Mouse (Mus musculus) lung, embryonic 15.5 days (tissue): ENCODE measurements at regions not wholly inside any gene's neighbourhood (a gene's known extent, or its start where the extent isn't known, plus 50 kb on each side); places are given as distances from the start of the nearest gene placed in this dataset.

Experiments used
- ATAC-seq: fragments of 200-750 bp; cut with Nextera tagmentation; 2 replicates; pipeline ENCODE4 v1.8.0; 2017; ENCODE audit warnings: moderate number of reproducible peaks, borderline replicate concordance; ENCODE audit not compliant: low FRiP score, low TSS enrichment; ENCODE audit errors: extremely low read depth
- H3K27ac ChIP-seq: fragments of 300-500 bp; sonication (generic); 2 replicates; pipeline ENCODE4 v1.5.1; 2015; ENCODE audit warnings: moderate library complexity, mild to moderate bottlenecking, inconsistent platforms
- H3K27me3 ChIP-seq: fragments of 300-500 bp; sonication (generic); 2 replicates; pipeline ENCODE4 v1.6.1; 2015; ENCODE audit warnings: inconsistent platforms
- H3K36me3 ChIP-seq: fragments of 300-500 bp; sonication (generic); 2 replicates; pipeline ENCODE4 v1.6.1; 2015; ENCODE audit warnings: inconsistent platforms
- H3K4me1 ChIP-seq: fragments of 300-500 bp; sonication (generic); 2 replicates; pipeline ENCODE4 v1.6.1; 2015; ENCODE audit warnings: inconsistent platforms
- H3K4me2 ChIP-seq: fragments of 300-500 bp; sonication (generic); 2 replicates; pipeline ENCODE4 v1.6.1; 2015; ENCODE audit warnings: inconsistent platforms, mild to moderate bottlenecking, moderate library complexity
- H3K4me3 ChIP-seq: fragments of 300-500 bp; sonication (generic); 2 replicates; pipeline ENCODE4 v1.5.1; 2015; ENCODE audit warnings: mild to moderate bottlenecking, inconsistent platforms
- H3K9ac ChIP-seq: fragments of 300-500 bp; sonication (generic); 2 replicates; pipeline ENCODE4 v1.6.1; 2015; ENCODE audit warnings: inconsistent platforms
- H3K9me3 ChIP-seq: fragments of 300-500 bp; sonication (generic); 2 replicates; pipeline ENCODE4 v1.6.1; 2016; ENCODE audit warnings: inconsistent platforms
- WGBS: fragments of 180-500 bp; shearing (Covaris S2); methylation state at CpG from one replicate; pipeline ENCODE4 v1.1.7; 2015; 5-methylcytosine and 5-hydroxymethylcytosine counted together

- Histone ChIP-seq H3K4me1 (peaks cover 12% of the 10 kb centered on the region), H3K27me3 (no peaks in the 10 kb centered on the region), H3K9ac (no peak overlapping the region), H3K27ac (no peak overlapping the region), H3K9me3 (no peaks in the 10 kb centered on the region), H3K36me3 (no peaks in the 10 kb centered on the region), H3K4me3 (no peak overlapping the region), H3K4me2 (no peak overlapping the region)
- WGBS = 29% methylated on average over 4 of the region's 4 CpGs
- ATAC-seq = peak; percentile 37; the same call in 1 of the 2 replicates
These were observed 91.3 kb upstream of the Serbp1 start for GRCm38 (mm10) chr6:67146708-67147107.

- Histone ChIP-seq H3K9ac (no peak overlapping the region), H3K4me2 (no peak overlapping the region), H3K9me3 (no peaks in the 10 kb centered on the region), H3K4me1 (peaks cover 12% of the 10 kb centered on the region), H3K27me3 (no peaks in the 10 kb centered on the region), H3K36me3 (no peaks in the 10 kb centered on the region), H3K4me3 (no peak overlapping the region), H3K27ac (no peak overlapping the region)
- no peak for ATAC-seq
- WGBS = 31% methylated on average over 5 of the region's 5 CpGs
These were observed 92.0 kb upstream of the Serbp1 start for GRCm38 (mm10) chr6:67145969-67146368.

- H3K4me3 ChIP-seq = no peak overlapping the region
- H3K27ac ChIP-seq = no peak overlapping the region
- peak; percentile 73 for ATAC-seq
- H3K9me3 ChIP-seq = no peaks in the 10 kb centered on the region
- no peaks in the 10 kb centered on the region for H3K36me3 ChIP-seq
- peaks cover 16% of the 10 kb centered on the region for H3K4me1 ChIP-seq
- H3K4me2 ChIP-seq = no peak overlapping the region
- no peak overlapping the region for H3K9ac ChIP-seq
- WGBS = 29% methylated on average over 13 of the region's 13 CpGs
- no peaks in the 10 kb centered on the region for H3K27me3 ChIP-seq
These were observed 92.8 kb upstream of the Serbp1 start for GRCm38 (mm10) chr6:67144946-67145716.

GRCm38 (mm10) chr6:67142179-67142578, 95.8 kb upstream of the Serbp1 start:
- 38% methylated on average over 4 of the region's 4 CpGs for WGBS
- no peak overlapping the region for H3K4me2 ChIP-seq
- no peak overlapping the region for H3K27ac ChIP-seq
- H3K9ac ChIP-seq = no peak overlapping the region
- no peaks in the 10 kb centered on the region for H3K27me3 ChIP-seq
- H3K4me3 ChIP-seq = no peak overlapping the region
- ATAC-seq = no peak
- peaks cover 16% of the 10 kb centered on the region for H3K4me1 ChIP-seq
- no peaks in the 10 kb centered on the region for H3K36me3 ChIP-seq
- no peaks in the 10 kb centered on the region for H3K9me3 ChIP-seq

- WGBS = 46% methylated on average over 6 of the region's 6 CpGs
- H3K27me3 ChIP-seq = no peaks in the 10 kb centered on the region
- H3K4me1 ChIP-seq = peaks cover 10% of the 10 kb centered on the region
- H3K36me3 ChIP-seq = no peaks in the 10 kb centered on the region
- no peak for ATAC-seq
- no peak overlapping the region for H3K9ac ChIP-seq
- H3K9me3 ChIP-seq = no peaks in the 10 kb centered on the region
- no peak overlapping the region for H3K4me2 ChIP-seq
- H3K27ac ChIP-seq = no peak overlapping the region
- no peak overlapping the region for H3K4me3 ChIP-seq
These were observed 97.2 kb upstream of the Serbp1 start for GRCm38 (mm10) chr6:67140645-67141250.

GRCm38 (mm10) chr6:67139012-67139375, 99.0 kb upstream of the Serbp1 start:
- Histone ChIP-seq H3K4me1 (peaks cover 3% of the 10 kb centered on the region; the same call in 1 of the 2 replicates), H3K36me3 (no peaks in the 10 kb centered on the region), H3K9me3 (no peaks in the 10 kb centered on the region), H3K4me3 (no peak overlapping the region), H3K27ac (no peak overlapping the region), H3K27me3 (no peaks in the 10 kb centered on the region), H3K9ac (no peak overlapping the region), H3K4me2 (no peak overlapping the region)
- no peak for ATAC-seq
- 74% methylated on average over 3 of the region's 3 CpGs for WGBS

GRCm38 (mm10) chr6:67138302-67139011, 99.5 kb upstream of the Serbp1 start:
- H3K27me3 ChIP-seq = no peaks in the 10 kb centered on the region
- no peak overlapping the region for H3K9ac ChIP-seq
- no peak overlapping the region for H3K4me3 ChIP-seq
- H3K27ac ChIP-seq = no peak overlapping the region
- WGBS = 47% methylated on average over 13 of the region's 13 CpGs
- peaks cover 3% of the 10 kb centered on the region; the same call in 1 of the 2 replicates for H3K4me1 ChIP-seq
- ATAC-seq = no peak
- no peaks in the 10 kb centered on the region for H3K9me3 ChIP-seq
- H3K4me2 ChIP-seq = no peak overlapping the region
- no peaks in the 10 kb centered on the region for H3K36me3 ChIP-seq

- Histone ChIP-seq H3K4me1 (peaks cover 3% of the 10 kb centered on the region; the same call in 1 of the 2 replicates), H3K36me3 (no peaks in the 10 kb centered on the region), H3K4me2 (no peak overlapping the region), H3K27ac (no peak overlapping the region), H3K4me3 (no peak overlapping the region), H3K9ac (no peak overlapping the region), H3K9me3 (no peaks in the 10 kb centered on the region), H3K27me3 (no peaks in the 10 kb centered on the region)
- ATAC-seq = no peak
- 69% methylated on average over 4 of the region's 4 CpGs for WGBS
These were observed 100.2 kb upstream of the Gadd45a start for GRCm38 (mm10) chr6:67137482-67137881.

GRCm38 (mm10) chr6:67134915-67135314, 97.7 kb upstream of the Gadd45a start:
- H3K9me3 ChIP-seq = no peaks in the 10 kb centered on the region
- no peak for ATAC-seq
- 28% methylated on average over 1 of the region's 1 CpGs for WGBS
- no peaks in the 10 kb centered on the region; the same call in 1 of the 2 replicates for H3K4me1 ChIP-seq
- no peaks in the 10 kb centered on the region for H3K36me3 ChIP-seq
- no peak overlapping the region for H3K4me2 ChIP-seq
- H3K9ac ChIP-seq = no peak overlapping the region
- H3K4me3 ChIP-seq = no peak overlapping the region
- no peaks in the 10 kb centered on the region for H3K27me3 ChIP-seq
- no peak overlapping the region; the same call in 1 of the 2 replicates for H3K27ac ChIP-seq

GRCm38 (mm10) chr6:67130540-67131301, 93.5 kb upstream of the Gadd45a start:
- Histone ChIP-seq H3K27ac (no peak overlapping the region), H3K4me3 (no peak overlapping the region), H3K27me3 (no peaks in the 10 kb centered on the region), H3K9ac (no peak overlapping the region), H3K4me2 (no peak overlapping the region), H3K4me1 (peaks cover 8% of the 10 kb centered on the region), H3K36me3 (no peaks in the 10 kb centered on the region), H3K9me3 (no peaks in the 10 kb centered on the region)
- no peak for ATAC-seq
- WGBS = 74% methylated on average over 11 of the region's 11 CpGs

- 87% methylated on average over 10 of the region's 10 CpGs for WGBS
- Histone ChIP-seq H3K4me1 (peaks cover 8% of the 10 kb centered on the region), H3K4me2 (no peak overlapping the region), H3K27ac (no peak overlapping the region), H3K9me3 (no peaks in the 10 kb centered on the region), H3K27me3 (no peaks in the 10 kb centered on the region), H3K36me3 (no peaks in the 10 kb centered on the region), H3K9ac (no peak overlapping the region), H3K4me3 (no peak overlapping the region)
- no peak; the same call in 1 of the 2 replicates for ATAC-seq
These were observed 92.4 kb upstream of the Gadd45a start for GRCm38 (mm10) chr6:67129626-67130025.
